Mouse (Mus musculus) megakaryocyte-erythroid progenitor cell, adult 5-6 weeks (primary cell): Measurements from ENCODE around the gene Cd200r3. TPM values are rescaled to one million over a fixed set of nuclear protein-coding genes. Genes with fewer than 3 reads are reported as not detected.

Experiments
- ATAC-seq: replicated peaks from 2 replicates; pipeline ENCODE4 v1.8.0; 2016; ENCODE audit warnings: mild to moderate bottlenecking, inconsistent platforms; ENCODE audit not compliant: severe bottlenecking, poor library complexity, low FRiP score, low TSS enrichment
- total RNA-seq, 2 experiments: library from RNA; stranded (forward) in 1 of 2; stranded (reverse) in 1 of 2; fragments of 200-1000, 215-1000 nt in 1 of 2; fragments of >200 nt in 1 of 2; fragmentation: Nextera tagmentation in 1 of 2; gene quantifications; 2 replicates each; pipeline ENCODE4 v1.2.3; 2014 to 2017

Gene Cd200r3
- total RNA-seq (2014; fragmentation: Nextera tagmentation) (not detected in 2 replicates), total RNA-seq (2017) (0.05 and 0.27 TPM in 2 replicates)

DNA sequence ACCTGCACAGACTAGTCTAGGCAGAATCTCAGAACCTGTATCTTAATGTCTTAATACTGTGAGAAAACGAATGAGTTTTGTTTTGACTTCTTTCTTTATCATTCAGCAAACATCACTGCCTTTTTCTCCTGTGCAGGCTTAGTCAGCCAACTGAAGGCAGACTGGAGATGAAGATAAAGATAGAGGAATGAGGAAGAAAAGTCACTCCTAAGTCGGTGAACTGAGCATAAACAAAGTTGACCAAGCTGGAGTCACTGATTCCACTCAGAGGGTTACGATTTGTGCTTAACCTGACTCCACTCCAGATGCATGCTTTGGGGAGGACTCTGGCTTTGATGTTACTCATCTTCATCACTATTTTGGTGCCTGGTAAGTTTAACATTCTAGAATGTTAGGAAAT lies at the start of gene Cd200r3:
TSS of gene Cd200r3 (plus strand) at position 211 of the 400 bp plus-strand sequence.
- ATAC-seq: no peak

DNA sequence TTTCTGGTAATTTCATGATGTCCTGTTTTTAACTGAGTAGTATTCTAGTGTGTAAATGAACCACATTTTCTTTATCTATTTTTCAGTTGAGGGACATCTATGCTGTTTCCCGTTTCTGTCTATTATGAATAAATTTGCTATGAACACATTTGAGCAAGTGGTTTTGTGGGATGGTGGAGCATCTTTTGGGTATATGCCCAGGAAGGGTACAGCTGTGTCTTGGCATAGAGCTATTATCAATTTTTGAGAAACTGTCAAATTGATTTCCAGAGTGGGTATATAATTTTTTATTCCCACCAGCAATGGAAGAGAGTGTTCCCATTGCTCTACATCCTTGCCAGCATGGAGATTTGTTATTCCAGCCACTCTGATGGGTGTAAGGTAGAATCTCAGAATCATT lies 11.5 kb upstream of the Cd200r3 start:
- no peak for ATAC-seq

DNA sequence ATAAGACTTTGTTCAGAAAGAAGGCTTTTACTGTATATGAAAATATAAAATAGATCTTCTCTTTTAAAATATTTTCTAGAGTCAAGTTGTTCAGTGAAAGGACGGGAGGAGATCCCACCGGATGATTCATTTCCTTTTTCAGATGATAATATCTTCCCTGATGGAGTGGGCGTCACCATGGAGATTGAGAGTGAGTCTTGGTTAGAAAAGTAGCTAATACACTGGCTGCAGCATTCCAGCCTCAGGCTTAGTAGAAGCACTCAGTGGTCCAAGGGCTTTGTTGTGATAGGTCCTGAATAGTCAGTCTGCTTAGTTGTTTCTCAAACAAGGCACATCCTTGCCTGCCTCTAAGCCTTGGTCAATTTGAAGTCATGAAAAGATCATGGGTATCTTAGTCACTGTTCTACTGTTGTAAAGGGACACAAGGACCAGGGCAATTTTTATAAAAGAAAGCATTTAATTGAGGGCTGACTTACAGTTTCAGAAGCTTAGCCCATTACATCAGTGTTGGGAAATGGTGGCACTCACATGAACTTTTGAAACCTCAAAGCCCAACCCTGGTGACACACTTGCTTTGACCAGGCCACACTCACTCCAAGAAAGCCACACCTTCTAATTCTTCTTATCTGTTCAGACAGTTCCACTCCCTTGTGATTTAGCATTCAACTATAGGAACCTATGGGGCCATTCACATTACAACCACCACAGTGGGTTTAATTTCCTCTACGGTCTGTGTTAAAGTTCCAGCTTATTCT lies 8.1 kb downstream of the Cd200r3 start:
- 0 out of 2 replicates have a peak, but pooled peaks have one; percentile 47 for ATAC-seq

DNA sequence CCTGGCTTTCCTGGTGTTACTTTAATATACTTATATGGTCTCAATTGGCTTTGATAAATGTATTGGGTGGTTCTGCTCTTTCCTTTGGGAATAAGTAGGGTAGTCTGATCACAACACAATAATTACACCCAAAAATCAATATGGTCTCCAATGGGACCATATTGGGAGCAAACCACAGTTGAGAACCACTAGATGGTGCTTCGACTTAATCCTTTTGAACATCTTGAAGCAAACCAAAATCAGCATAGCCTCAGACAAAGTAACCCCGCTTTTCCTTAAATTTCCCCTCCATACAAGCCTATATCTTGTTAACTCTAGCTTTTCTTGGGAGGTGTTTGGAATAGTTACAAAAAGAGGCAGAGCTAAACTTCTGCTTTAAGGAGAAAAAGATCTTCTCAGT lies 18.8 kb downstream of the Cd200r3 start:
- ATAC-seq: no peak

DNA sequence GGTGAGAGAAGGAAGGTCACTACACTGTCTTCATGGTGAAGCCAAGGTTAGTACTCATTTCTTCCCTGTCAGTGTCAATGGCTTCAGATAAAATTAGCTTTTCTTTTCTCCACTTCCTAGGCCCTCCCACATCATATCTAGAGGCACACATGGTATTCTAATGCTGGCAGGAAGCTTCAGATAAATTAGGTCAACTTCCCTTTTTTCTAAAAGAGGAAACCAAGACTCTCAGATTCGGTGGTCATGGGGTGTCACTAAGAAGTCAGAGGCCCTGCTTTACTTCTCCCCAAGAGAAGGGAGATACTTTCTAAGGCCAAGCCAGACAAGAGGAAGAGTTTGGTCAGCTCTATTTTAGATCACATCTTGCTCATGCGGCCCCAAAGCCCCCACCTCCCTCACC lies 19.3 kb downstream of the Cd200r3 start:
- ATAC-seq: peak; percentile 88

DNA sequence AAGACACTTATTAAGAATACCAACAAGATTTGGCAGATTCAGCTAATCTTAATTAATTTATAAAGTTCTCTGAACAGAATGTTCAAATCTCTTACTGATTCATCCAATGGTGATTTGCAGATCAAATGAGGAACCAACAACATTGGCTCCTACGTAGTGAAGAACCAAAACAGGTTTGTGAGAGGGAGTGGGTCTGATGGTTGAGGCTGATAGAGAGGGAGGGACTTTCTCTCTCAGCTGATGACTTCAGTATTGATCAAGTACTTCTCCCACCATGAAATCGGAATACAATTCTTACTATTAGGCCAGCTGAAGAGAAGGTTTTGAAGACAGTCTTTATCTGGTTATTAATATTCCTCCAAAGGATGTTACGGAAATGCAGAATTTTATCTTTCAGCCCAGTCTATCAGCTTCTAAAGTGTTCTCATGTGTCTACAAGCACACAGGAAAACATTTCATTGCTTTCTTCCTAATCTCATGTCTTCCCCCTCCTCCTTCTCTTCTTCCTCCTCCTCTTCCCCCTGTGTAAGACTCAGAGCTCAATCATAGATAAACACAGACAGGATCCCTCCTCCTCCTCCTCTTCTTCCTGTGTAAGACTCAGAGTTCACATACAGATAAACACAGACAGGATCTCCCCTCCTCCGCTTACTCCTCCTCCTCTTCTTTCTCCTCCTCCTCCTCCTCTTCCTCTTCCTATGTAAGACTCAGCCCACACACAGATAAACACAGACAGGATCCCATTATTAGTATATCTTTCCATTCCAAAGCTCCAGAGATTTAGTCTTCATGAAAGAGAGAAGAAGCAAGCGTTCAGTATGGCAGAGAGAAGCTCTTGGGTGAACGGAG lies 21.3 kb downstream of the Cd200r3 start:
- no peak for ATAC-seq

DNA sequence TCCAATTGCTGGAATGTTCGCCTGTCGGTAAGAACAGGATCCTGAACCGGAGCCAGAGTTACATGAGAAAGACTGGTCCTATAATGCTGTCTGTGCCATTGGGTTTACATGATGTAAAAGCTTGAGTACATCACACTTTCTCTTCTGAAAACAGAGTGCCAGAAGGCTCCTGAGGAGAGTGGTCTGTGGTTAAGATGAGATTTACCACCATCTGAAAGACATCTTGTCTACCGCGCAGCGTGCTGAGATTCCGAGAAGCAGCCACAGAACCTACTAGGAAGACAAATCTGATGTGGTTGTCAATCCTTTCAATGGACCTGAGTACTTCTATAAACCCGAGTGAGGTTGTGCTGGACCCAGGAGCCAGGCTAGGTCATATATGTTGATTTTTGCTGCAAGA lies 21.9 kb downstream of the Cd200r3 start:
- no peak for ATAC-seq

DNA sequence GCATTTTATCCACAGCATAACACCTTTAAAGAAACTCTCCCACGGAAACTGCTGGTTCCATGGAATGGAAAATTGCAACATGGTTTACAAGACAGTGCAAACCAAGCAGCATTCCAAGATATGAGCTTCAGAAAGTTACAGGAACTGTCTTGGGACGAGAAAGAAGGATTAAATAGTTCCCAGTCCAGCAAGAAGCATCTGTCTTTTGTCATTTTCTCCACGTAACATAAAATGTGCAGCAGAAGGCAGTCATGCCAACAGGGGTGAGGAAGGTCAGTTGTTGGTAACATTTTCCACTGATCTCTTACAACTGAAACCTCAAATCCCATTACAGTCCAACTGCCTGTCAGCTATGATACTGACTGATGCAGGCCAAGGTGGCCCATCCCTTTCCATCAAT lies 22.4 kb downstream of the Cd200r3 start:
- no peak for ATAC-seq

DNA sequence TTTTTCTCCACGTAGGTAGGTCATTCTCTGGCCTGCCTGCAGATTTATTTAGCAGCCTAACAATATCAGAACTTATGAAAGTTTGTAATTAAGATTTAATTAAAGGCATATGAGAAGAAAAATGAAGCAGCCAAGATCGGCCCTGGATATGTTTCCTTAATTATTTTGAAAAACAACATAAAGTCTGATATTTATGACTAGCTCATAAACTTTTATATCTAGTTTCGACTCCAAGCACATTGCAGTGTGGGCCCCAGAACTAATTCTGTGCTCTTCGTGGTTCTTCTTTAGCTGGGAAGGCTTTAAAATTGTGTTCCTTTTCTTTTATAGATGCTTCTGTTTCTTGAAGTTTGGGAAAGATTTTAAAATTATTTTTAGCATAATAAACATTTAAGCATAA lies 23.4 kb downstream of the Cd200r3 start:
- ATAC-seq: no peak

DNA sequence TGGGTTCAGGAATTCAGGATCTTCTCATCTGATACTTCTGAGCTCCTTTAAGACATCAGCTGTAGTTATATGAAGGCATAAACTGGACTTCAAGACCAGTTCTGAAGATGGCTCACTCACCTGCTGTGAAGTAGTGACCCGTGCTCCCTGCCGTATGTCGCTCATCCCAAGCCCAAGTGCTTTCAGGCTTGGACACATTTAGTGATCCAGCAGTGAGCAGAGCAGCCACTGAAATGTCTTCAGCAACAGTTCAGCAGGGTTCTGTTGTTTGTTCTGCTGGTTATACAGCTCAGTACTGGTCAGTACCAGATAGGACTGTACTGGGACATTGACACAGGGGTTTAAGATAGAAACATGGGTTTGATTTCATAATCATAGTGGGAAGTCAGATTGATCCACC lies 24.6 kb downstream of the Cd200r3 start:
- ATAC-seq: no peak

DNA sequence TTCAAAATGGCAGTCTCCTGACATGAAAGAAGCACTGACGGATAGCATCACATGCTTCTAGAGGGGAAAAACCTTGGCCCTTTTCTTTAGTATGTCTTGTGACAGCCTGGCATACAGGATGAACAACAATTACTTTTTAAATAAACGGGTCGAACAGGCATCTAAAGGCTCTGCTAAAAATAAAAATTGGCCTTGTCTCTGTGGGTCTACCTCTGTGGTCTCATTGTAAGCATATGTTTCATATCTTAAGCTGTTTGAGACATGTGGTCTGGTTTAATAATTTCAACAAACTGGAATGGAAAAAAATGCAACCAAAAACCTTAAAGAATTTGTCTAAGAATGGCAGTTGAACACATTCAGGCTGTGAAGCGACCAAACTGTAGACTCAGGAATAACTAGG lies 27.4 kb downstream of the Cd200r3 start:
- ATAC-seq: no peak

DNA sequence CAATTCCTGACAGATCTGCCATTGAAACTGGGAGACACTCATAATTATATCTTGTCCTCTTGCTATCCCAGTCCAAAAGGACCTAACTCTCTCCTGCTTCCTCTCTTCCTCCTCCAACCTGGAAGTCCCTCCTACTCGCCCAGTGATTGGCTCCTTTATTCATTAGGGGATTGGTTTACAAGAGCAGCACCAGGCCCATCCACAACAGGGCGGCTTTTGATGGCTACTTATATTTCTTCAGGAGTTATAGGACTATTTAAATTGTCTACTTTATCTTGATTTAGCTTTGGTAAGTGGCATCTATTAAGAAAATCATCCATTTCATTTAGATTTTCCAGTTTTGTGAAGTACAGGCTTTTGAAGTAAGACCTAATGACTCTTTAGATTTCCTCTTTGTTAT lies 30.6 kb downstream of the Cd200r3 start:
- no peak for ATAC-seq

DNA sequence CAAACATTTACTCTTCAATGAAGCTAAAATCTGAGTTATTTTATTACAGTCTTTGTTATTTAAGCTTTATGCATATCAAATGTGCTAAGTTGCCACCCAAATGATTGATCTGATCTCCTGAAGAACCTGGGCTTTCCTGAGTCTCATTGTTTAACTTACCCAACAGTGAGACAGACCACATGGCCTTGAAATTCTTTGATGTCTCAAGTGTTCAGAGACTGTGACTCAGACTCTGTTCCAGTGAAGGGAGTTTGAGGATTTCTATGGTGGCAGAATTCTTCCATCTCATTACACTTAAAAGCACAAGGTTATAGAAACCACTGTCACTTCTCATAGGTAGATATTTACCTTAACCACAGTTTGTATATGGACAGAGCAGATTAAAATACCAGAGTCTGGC lies 32.6 kb downstream of the Cd200r3 start:
- ATAC-seq: no peak

DNA sequence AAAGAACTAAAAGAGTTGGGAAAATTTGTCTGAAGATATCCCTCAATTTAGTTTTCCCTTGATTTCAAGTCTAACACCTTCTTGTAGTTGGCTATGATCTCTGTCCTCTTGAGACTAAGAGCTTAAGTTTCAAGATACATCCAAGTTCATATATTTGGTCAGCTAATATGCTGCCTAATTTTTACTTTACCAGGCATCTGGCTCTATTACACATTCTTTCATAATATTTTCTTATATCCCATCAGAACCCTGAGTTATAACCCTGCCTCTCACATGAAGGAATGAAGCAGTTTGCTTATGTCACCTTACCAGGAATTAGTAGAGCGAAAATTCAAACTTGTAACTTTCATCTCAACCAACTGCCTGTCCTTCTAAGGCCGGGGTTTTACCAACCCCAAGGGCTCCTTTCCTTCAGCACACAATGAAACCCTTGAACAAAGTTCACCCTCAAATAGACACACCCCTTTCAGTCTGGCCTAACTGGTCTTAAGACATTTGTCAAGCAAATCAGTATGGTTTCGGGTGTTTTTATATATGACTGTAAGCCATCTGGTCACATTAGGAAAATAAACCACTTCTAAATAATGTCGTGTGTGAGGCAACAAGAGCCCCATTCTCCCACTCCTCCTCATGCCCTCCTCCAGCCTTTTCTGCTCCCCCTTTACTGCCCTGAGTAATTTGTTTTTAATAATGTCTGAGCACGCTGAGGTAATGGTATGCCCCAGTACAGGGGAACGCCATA lies 33.6 kb downstream of the Cd200r3 start:
- ATAC-seq: no peak

DNA sequence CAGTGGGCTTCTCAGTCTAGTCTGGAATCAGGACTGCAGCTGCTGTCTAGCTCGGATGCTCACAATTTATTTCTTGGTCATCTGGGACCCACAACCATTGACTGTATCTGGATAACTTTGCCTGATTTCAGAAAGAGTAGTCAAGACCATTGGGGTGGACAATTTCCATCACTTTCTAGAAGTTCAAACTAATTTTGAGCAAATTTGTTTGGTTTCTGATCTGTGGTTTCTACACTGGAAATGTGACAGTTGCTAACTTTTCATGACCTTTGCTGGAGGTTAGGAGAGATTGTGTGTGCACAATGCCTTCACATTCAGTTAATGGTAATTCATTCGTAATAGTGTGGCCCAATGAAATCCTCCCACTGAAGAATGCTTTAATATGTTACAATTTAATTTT lies 34.7 kb downstream of the Cd200r3 start:
- no peak for ATAC-seq

DNA sequence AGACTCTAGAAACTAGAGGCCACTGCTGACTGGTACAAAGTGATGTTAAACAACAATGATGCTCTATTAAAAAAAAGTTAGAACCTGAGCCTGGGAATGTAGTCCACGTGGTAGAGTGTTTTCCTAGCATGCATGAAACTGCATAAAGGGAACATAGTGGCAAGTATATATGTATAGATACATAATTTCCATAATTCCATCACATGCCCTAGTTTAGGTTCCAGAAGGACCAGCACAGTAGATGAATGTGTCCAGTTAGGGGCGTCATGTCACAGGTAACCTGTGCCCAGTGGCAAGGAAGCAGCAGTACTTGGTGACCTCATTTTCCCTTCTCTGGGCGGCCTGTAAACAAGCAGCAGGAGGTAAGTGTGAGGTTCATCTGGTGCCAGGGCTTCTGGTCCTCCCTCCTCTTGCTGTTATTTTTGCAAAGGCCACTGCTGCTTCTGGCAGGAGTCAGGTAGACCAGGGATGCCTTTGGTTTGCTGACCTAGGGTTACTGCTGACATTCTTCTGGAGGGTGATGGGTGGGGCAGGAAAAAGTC lies 35.9 kb downstream of the Cd200r3 start:
- no peak for ATAC-seq

DNA sequence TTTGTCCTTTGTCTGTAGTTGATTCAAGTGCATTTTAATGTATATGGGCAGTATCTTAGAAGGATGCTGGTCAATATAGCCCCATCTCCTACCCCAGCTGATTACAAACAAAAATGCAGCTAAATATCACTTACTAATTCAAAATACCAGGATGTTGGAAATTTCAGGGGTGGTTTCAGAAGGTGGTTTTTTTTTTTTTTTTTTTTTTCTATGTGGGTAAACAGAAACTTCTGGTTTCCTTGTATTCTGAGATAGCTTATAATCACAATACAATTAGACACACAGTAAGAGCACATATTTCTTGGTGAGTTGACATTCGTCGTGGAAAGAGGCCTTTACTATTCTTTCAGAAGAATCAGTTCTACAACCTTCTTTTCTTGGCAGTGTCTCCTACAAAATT lies 39.5 kb downstream of the Cd200r3 start:
- ATAC-seq: no peak

DNA sequence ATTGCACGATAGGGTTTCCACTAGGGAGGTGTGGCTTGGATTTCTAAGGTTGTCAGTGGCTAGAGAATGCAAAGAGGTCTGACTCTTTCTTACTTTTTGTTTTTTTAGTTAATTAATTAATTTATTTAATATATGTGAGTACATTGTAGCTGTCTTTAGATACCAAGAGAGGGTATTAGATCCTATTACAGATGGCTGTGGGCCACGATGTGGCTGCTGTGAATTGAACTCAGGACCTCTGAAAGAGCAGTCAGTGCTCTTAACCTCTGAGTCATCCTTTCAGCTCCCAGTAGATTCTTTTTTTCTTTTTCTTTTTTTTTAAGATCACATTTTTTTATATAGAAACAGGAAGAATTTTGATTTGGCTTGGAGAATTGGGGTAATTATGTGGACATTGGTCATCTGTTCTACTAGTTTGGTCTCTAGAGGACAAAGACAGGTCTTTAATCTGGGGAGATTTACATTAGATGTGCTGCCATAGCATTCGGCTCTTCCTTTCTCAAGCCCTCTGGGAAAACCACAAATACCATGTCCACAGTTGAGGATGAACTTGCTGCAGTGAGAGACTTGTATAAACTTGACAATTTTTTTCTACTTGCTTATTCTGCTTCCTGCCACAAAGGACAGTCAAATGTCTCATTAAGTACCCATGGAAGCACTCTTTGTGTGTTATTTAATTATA lies 40.0 kb downstream of the Cd200r3 start:
- no peak for ATAC-seq

DNA sequence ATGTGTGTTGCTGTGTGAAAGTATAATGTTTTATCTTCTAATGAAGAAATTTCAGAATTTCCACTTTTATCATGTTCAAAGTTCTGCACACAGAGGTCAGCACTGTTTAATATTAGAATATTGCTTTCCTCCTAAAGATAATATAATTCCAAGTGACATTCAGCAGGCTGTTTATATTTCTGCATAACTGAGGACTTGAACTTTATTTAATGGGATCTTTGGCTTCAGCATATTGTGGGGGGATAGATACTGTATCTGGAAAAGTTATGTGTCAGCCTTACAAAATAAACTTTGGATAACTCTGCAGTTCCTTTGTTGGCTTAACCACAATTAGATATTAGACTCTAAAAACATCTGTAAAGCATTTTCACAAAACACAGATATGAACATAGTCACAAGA lies 40.6 kb downstream of the Cd200r3 start:
- no peak for ATAC-seq
